Mouse (Mus musculus) lung, embryonic 14.5 days (tissue): ENCODE measurements at regions not wholly inside any gene's neighbourhood (a gene's known extent, or its start where the extent isn't known, plus 50 kb on each side); places are given as distances from the start of the nearest gene placed in this dataset.

Source experiments
- ATAC-seq: fragments of 200-750 bp; cut with Nextera tagmentation; 2 replicates; pipeline ENCODE4 v1.8.0; 2017; ENCODE audit warnings: mild to moderate bottlenecking, moderate TSS enrichment, moderate library complexity; ENCODE audit not compliant: insufficient read depth
- DNase-seq: peaks from one replicate; pipeline ENCODE4 v3.0.0-alpha.2; 2015
- H3K27ac ChIP-seq: fragments of 300-500 bp; sonication (generic); 2 replicates; pipeline ENCODE4 v1.5.1; 2014; ENCODE audit warnings: low read depth, mild to moderate bottlenecking, moderate library complexity
- H3K27me3 ChIP-seq: fragments of 300-500 bp; sonication (generic); 2 replicates; pipeline ENCODE4 v1.6.1; 2014; ENCODE audit warnings: low read length, control low read depth; ENCODE audit not compliant: insufficient read depth
- H3K36me3 ChIP-seq: fragments of 300-500 bp; sonication (generic); 2 replicates; pipeline ENCODE4 v1.6.1; 2014; ENCODE audit warnings: control low read depth; ENCODE audit not compliant: insufficient read depth
- H3K4me1 ChIP-seq: fragments of 300-500 bp; sonication (generic); 2 replicates; pipeline ENCODE4 v1.6.1; 2014; ENCODE audit warnings: antibody characterized with exemption, control low read depth; ENCODE audit not compliant: insufficient read depth
- H3K4me2 ChIP-seq: fragments of 300-500 bp; sonication (generic); 2 replicates; pipeline ENCODE4 v1.6.1; 2014; ENCODE audit warnings: mild to moderate bottlenecking
- H3K4me3 ChIP-seq: fragments of 300-500 bp; sonication (generic); 2 replicates; pipeline ENCODE4 v1.5.1; 2014; ENCODE audit warnings: low read depth, low read length
- H3K9ac ChIP-seq: fragments of 300-500 bp; sonication (generic); 2 replicates; pipeline ENCODE4 v1.6.1; 2014
- H3K9me3 ChIP-seq: fragments of 300-500 bp; sonication (generic); 2 replicates; pipeline ENCODE4 v1.6.1; 2016; ENCODE audit warnings: low read depth, low read length, control low read depth
- CTCF ChIP-seq: IDR thresholded peaks from 2 replicates; pipeline ENCODE4 v1.5.1; 2016; ENCODE audit warnings: antibody characterized with exemption, low read depth
- WGBS: fragments of 180-500 bp; shearing (Covaris S2); extraction: QIAGEN DNeasy Blood & Tissue Kit; methylation state at CpG from one replicate; pipeline ENCODE4 v1.1.7; 2014; 5-methylcytosine and 5-hydroxymethylcytosine counted together

DNA sequence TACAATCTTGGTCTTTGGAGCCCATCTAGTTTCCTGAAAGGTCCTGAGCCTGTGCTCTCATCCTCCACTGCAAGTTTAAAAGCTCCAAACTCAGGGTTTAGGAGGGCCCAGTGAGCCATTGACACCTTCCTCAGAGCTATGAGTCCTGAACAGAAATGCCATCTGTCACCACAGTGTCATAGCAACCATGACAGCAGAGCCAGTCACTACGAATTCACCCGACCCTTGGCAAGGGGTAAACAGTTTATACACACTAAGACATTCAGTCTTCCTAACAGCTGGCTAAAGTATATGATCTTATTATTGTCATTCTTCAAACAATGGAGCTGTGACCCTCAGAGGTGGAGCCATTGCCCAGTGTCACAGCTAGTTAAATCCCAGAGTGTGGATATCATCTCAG lies 163.2 kb upstream of the Sesn3 start:
- no peak for TF ChIP-seq CTCF
- no peak overlapping the region for H3K4me3 ChIP-seq
- no peaks in the 10 kb centered on the region for H3K27me3 ChIP-seq
- H3K9me3 ChIP-seq = no peaks in the 10 kb centered on the region
- 8% methylated on average over 2 of the region's 2 CpGs for WGBS
- H3K9ac ChIP-seq = no peak overlapping the region
- no peaks in the 10 kb centered on the region for H3K36me3 ChIP-seq
- H3K4me1 ChIP-seq = 0 out of 2 replicates have a peak, but pooled peaks cover 8% of the 10 kb centered on the region
- DNase-seq (no peak), ATAC-seq (no peak; the same call in 1 of the 2 replicates)
- H3K27ac ChIP-seq = no peak overlapping the region
- H3K4me2 ChIP-seq = no peak overlapping the region

DNA sequence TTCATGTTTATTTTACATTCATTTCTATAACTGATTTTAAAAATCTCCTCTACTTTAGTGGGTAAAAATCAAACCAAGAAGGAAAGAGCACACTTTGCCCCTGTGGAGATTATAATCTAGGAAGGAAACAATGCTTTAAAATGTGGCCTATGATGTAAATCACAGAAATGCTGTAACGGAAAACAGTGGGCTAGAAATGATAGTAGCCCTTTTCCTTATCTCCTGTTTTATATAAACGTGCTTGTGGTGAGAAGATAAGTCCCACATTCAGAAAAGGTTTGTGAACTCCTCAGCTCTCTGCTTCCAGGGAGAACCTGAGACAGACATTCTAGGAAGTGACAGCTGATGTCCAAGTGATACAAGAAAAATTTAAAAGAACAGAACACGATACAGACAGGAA lies 159.3 kb upstream of the Sesn3 start:
- H3K27me3 ChIP-seq = no peaks in the 10 kb centered on the region
- TF ChIP-seq CTCF = no peak
- ATAC-seq (no peak), DNase-seq (no peak)
- no peak overlapping the region for H3K4me3 ChIP-seq
- H3K9me3 ChIP-seq = no peaks in the 10 kb centered on the region
- no peaks in the 10 kb centered on the region for H3K36me3 ChIP-seq
- H3K4me2 ChIP-seq = no peak overlapping the region
- H3K4me1 ChIP-seq = no peaks in the 10 kb centered on the region
- no peak overlapping the region for H3K9ac ChIP-seq
- no peak overlapping the region for H3K27ac ChIP-seq
- WGBS = 27% methylated on average over 3 of the region's 3 CpGs

DNA sequence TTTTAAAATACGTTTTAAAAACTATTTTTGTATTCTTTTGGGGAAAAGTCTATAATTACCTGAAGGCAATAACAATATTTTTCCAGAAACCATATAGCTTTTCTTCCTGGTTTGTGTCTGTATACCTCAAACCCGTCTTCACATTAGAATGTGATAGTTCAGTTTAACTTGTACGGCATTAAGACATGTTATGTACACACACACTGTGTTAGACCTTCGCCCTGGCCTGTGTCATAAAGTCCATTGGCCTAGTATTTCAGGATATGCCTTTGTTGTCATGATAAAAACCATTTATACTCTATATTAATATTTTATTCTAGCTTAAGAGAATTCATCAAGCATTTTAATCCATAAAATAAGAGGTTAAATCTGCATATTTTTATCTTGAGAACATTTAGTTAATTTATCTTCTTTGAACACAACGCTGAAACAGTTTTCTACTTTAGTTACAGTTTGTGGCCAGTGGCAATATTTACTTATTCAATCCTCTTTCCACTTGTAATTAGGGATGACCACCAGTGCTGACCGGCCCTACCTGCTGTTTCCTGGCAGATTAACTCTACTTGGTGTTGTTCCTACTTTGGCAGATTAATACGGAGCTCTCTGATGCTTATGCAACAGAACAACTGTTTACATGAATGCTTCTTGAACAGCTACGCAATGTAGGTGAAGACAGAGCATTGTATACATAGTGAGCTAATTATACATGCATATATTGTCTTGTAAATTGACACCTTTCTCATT lies 158.6 kb upstream of the Sesn3 start:
- Histone ChIP-seq H3K4me1 (no peaks in the 10 kb centered on the region), H3K27ac (no peak overlapping the region), H3K9me3 (no peaks in the 10 kb centered on the region), H3K4me3 (no peak overlapping the region), H3K27me3 (no peaks in the 10 kb centered on the region), H3K9ac (no peak overlapping the region), H3K4me2 (no peak overlapping the region), H3K36me3 (no peaks in the 10 kb centered on the region)
- no peak for ATAC-seq
- DNase-seq = no peak
- no peak for TF ChIP-seq CTCF
- WGBS = 63% methylated on average over 8 of the region's 8 CpGs

DNA sequence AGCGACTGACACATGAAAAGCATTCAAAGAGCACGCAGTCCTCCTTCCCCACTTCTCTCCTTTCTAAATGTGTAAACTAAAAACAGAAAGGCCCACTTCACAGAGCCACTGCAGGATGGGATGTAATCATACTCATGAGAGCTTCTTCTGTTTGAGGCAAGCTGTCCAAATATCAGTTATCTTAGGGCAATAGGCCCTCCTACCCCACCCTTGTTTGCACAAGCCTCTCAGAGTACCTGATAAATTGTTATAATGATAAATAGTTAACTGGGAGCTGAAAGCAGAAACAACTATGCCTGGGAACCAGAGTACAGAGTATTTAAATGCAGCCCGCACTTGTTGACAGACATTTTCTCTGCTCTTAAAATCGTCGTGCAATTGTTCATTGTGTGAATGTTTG lies 141.5 kb upstream of the Sesn3 start:
- Histone ChIP-seq H3K9me3 (0 out of 2 replicates have a peak, but pooled peaks cover 3% of the 10 kb centered on the region), H3K9ac (no peak overlapping the region), H3K27ac (no peak overlapping the region), H3K4me3 (no peak overlapping the region), H3K36me3 (no peaks in the 10 kb centered on the region), H3K27me3 (no peaks in the 10 kb centered on the region), H3K4me1 (no peaks in the 10 kb centered on the region), H3K4me2 (no peak overlapping the region)
- TF ChIP-seq CTCF = no peak
- ATAC-seq (no peak), DNase-seq (no peak)
- WGBS = 34% methylated on average over 5 of the region's 5 CpGs

DNA sequence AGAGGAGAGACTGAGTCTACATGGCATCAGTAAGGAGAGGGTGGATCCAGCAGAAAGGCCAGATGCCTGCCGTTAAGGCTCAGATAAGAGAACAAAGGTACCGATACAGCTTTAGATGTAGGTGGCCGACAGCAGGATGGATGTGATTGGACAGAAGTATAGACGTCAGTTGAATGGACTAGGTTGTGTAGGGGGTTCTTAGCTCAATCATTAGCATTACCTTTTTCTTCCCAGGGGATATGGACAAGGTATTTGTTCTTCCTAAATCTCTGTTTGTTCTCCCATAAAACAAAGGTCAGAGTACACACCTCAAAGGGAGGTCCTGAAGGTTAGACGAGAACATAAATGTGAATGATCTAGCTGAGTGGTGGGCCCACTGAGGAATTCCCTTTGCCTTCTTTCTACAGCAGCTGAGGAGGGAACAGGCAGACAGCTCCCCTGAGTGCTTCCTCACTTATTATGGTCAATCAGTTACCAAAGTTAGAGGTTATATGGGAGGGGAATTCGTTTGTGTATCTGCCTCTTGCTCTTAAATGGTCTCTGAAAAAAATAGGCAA lies 139.9 kb upstream of the Sesn3 start:
- ATAC-seq (no peak), DNase-seq (no peak)
- WGBS = 50% methylated on average over 6 of the region's 6 CpGs
- Histone ChIP-seq H3K9ac (no peak overlapping the region), H3K27ac (no peak overlapping the region), H3K4me3 (no peak overlapping the region), H3K4me2 (no peak overlapping the region), H3K36me3 (no peaks in the 10 kb centered on the region), H3K9me3 (0 out of 2 replicates have a peak, but pooled peaks cover 3% of the 10 kb centered on the region), H3K27me3 (no peaks in the 10 kb centered on the region), H3K4me1 (no peaks in the 10 kb centered on the region)
- TF ChIP-seq CTCF = no peak

DNA sequence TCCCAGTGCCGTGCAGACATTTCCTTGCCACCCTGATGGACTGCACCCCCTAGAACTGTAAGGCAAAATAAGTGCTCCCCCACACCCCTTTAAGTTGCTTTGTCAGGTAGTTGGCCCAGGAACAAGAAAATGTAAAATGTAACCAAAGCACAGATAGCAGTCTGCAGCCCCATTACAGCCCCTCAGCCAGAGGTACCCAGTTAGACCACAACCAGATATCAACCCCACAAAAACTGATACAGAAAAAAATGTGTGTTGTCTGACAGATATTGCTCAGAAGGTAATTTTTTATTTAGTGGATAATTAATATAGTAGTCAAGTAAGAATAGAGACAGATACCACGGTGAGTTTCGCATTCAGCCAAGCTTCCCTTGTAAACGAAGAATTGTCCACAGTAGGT lies 133.5 kb upstream of the Sesn3 start:
- Histone ChIP-seq H3K9ac (no peak overlapping the region), H3K27ac (no peak overlapping the region), H3K4me3 (no peak overlapping the region), H3K9me3 (no peaks in the 10 kb centered on the region), H3K27me3 (no peaks in the 10 kb centered on the region), H3K4me2 (no peak overlapping the region), H3K36me3 (no peaks in the 10 kb centered on the region), H3K4me1 (no peaks in the 10 kb centered on the region)
- DNase-seq (no peak), ATAC-seq (no peak)
- TF ChIP-seq CTCF = no peak
- WGBS = 89% methylated on average over 4 of the region's 4 CpGs

DNA sequence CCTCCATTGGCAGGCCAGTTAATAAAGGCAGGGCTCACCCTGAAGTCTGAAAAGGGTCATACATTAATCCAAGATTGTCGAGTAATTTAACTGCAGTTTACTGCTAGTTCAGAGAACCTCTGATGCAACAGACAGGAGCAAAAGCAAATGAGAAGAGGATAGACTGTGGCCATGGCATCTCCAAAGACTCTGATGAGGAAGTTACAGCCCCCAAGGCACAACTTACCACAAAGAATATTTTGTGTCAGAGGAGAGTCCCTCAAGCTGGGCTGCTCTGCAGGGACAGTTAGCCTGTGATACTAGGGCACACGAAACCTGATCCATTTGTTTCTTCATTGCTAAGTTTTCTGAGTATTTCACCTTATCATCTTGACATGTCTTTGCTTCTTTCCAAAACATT lies 130.9 kb upstream of the Sesn3 start:
- WGBS = 27% methylated on average over 2 of the region's 2 CpGs
- Histone ChIP-seq H3K27ac (no peak overlapping the region), H3K9me3 (no peaks in the 10 kb centered on the region), H3K4me3 (no peak overlapping the region), H3K9ac (no peak overlapping the region), H3K4me1 (no peaks in the 10 kb centered on the region), H3K27me3 (no peaks in the 10 kb centered on the region), H3K4me2 (no peak overlapping the region), H3K36me3 (no peaks in the 10 kb centered on the region)
- ATAC-seq = no peak
- TF ChIP-seq CTCF = no peak
- DNase-seq = no peak
